In the genomic region with DNA sequence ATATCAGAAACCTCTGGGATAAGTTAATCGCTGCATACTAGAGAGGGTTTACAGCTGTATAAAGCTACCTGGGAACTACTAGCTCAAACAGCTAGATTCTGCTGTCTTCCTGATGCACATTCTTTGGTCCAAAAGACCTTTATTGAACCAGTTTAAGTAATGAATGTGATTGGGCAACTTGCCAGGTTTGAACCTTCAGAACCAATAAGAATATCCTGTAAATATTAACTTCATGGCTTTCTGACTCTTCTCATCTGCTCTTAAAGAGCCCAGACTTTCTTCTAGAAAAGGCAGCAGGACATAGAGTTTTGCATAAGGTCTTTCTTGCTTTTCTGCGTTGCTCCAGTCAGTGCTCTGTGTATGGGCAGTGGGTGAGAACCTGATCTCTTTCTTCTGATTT, we compare ENCODE assay signal across 23 mouse cellular contexts.
"Had no signal": no experiment of that assay in that cellular context is flagged by ENCODE, and none has a peak within 500 bp of the region (broad histone marks: within the 10 kb centered on the region; RNA-seq: fewer than 3 reads in every experiment).

No protein-coding gene starts in this region.

- H3K9ac ChIP-seq: heart, embryonic 13.5 days; heart, embryonic 15.5 days; hindbrain, embryonic 14.5 days; limb, embryonic 12.5 days; liver, embryonic 12.5 days; liver, embryonic 14.5 days had no signal

- H3K9me3 ChIP-seq: heart, embryonic 13.5 days; heart, embryonic 15.5 days; limb, embryonic 10.5 days; limb, embryonic 12.5 days; liver, embryonic 12.5 days had no signal

- H3K4me2 ChIP-seq: heart, embryonic 11.5 days; heart, embryonic 13.5 days; heart, embryonic 15.5 days; hindbrain, embryonic 14.5 days; limb, embryonic 12.5 days; liver, embryonic 12.5 days had no signal

- H3K36me3 ChIP-seq: heart, embryonic 13.5 days; heart, embryonic 15.5 days; limb, embryonic 10.5 days; limb, embryonic 12.5 days had no signal

- H3K27ac ChIP-seq: heart, adult 2 months; heart, embryonic 13.5 days; heart, embryonic 15.5 days; hindbrain, embryonic 14.5 days; left cerebral cortex, adult 2 months; limb, embryonic 10.5 days; limb, embryonic 12.5 days; liver, embryonic 12.5 days; liver, embryonic 14.5 days had no signal

- H3K4me3 ChIP-seq: heart, adult 2 months; heart, embryonic 13.5 days; heart, embryonic 15.5 days; left cerebral cortex, adult 2 months; limb, embryonic 10.5 days; limb, embryonic 12.5 days; liver, embryonic 12.5 days had no signal

- DNase-seq: gastrocnemius, postnatal 14 days; gastrocnemius, postnatal 36 days; heart, adult 11 months; heart, adult 2 months; heart, postnatal 14 days; heart, postnatal 36 days; kidney, adult 11 months; kidney, postnatal 10 days; kidney, postnatal 25 days; layer of hippocampus, adult 9-11 months; layer of hippocampus, postnatal 36 days; liver had no signal

- ATAC-seq: hindbrain, embryonic 16.5 days; intestine, embryonic 16.5 days; liver, embryonic 12.5 days had no signal

- H3K27me3 ChIP-seq: heart, embryonic 13.5 days; heart, embryonic 15.5 days; limb, embryonic 12.5 days; liver, embryonic 12.5 days had no signal

- H3K4me1 ChIP-seq: heart, embryonic 15.5 days; limb, embryonic 10.5 days had no signal
